Mouse (Mus musculus): Measurements from ENCODE around the gene Mfsd4b1. TPM values are rescaled to one million over a fixed set of nuclear protein-coding genes. Genes with fewer than 3 reads are reported as not detected.
A peak's percentile ranks its signal among the peaks of the same experiment; 100 is the strongest.

The Mfsd4b1 gene
- total RNA-seq, 2 experiments from 2014 or later = not detected

- no peak for ATAC-seq (replicated peaks; ENCODE audit: poor library complexity, severe bottlenecking)
These were observed 50.1 kb downstream of the Mfsd4b1 start for GRCm38 (mm10) chr10:39974982-39975381.

GRCm38 (mm10) chr10:39967512-39967911 is 57.6 kb downstream of the Mfsd4b1 start:
- ATAC-seq (replicated peaks; ENCODE audit: poor library complexity, severe bottlenecking) = no peak

- no peak for ATAC-seq (replicated peaks; ENCODE audit: poor library complexity, severe bottlenecking)
These were observed 63.2 kb downstream of the Mfsd4b1 start for GRCm38 (mm10) chr10:39961906-39962305.

- ATAC-seq (replicated peaks; ENCODE audit: poor library complexity, severe bottlenecking) = no peak
These were observed 64.6 kb downstream of the Mfsd4b1 start for GRCm38 (mm10) chr10:39960441-39960822.

GRCm38 (mm10) chr10:39959761-39960440 is 65.2 kb downstream of the Mfsd4b1 start, which contains the start of gene Mfsd4b3:
Gene Mfsd4b3 (minus strand): TSS chr10:39960153.
- peak; percentile 95 for ATAC-seq (replicated peaks; ENCODE audit: poor library complexity, severe bottlenecking)

GRCm38 (mm10) chr10:39958266-39958665 is 66.8 kb downstream of the Mfsd4b1 start:
- ATAC-seq (replicated peaks; ENCODE audit: poor library complexity, severe bottlenecking) = no peak

- ATAC-seq (replicated peaks; ENCODE audit: poor library complexity, severe bottlenecking) = no peak
These were observed 68.7 kb downstream of the Mfsd4b1 start for GRCm38 (mm10) chr10:39956340-39956878.

- no peak for ATAC-seq (replicated peaks; ENCODE audit: poor library complexity, severe bottlenecking)
These were observed 69.9 kb downstream of the Mfsd4b1 start for GRCm38 (mm10) chr10:39955163-39955562.

Other genes starting within 250 kb of the Mfsd4b1 start
- 10.0 and 13.4 TPM in 2 replicates for gene Mfsd4b4, start 126.0 kb downstream of the Mfsd4b1 start, total RNA-seq (2014; fragmentation: Nextera tagmentation)
- gene Mfsd4b4, start 126.0 kb downstream of the Mfsd4b1 start, total RNA-seq (2017) = 5.6 and 8.2 TPM in 2 replicates
- not detected in 2 replicates for gene Mfsd4b2, start 98.3 kb downstream of the Mfsd4b1 start, total RNA-seq (2014; fragmentation: Nextera tagmentation)
- not detected in 2 replicates for gene Mfsd4b2, start 98.3 kb downstream of the Mfsd4b1 start, total RNA-seq (2017)
- gene Mfsd4b3, start 65.1 kb downstream of the Mfsd4b1 start, total RNA-seq (2014; fragmentation: Nextera tagmentation) = not detected in 2 replicates
- 0.57 TPM in 1 of 2 replicates, not detected in the other for gene Mfsd4b3, start 65.1 kb downstream of the Mfsd4b1 start, total RNA-seq (2017)
- gene Mfsd4b5, start 38.6 kb downstream of the Mfsd4b1 start, total RNA-seq (2014; fragmentation: Nextera tagmentation) = 1.4 TPM in 1 of 2 replicates, not detected in the other
- gene Mfsd4b5, start 38.6 kb downstream of the Mfsd4b1 start, total RNA-seq (2017) = 0.15 and 0.82 TPM in 2 replicates
- gene Slc16a10, start 117.0 kb upstream of the Mfsd4b1 start, total RNA-seq (2014; fragmentation: Nextera tagmentation) = 30.2 and 37.9 TPM in 2 replicates
- gene Slc16a10, start 117.0 kb upstream of the Mfsd4b1 start, total RNA-seq (2017) = 21.4 and 29.6 TPM in 2 replicates
- 56.0 and 71.4 TPM in 2 replicates for gene Rpf2, start 221.8 kb upstream of the Mfsd4b1 start, total RNA-seq (2014; fragmentation: Nextera tagmentation)
- 166 and 248 TPM in 2 replicates for gene Rpf2, start 221.8 kb upstream of the Mfsd4b1 start, total RNA-seq (2017)
- 79.4 and 107 TPM in 2 replicates for gene Gtf3c6, start 232.8 kb upstream of the Mfsd4b1 start, total RNA-seq (2014; fragmentation: Nextera tagmentation)
- 199 and 236 TPM in 2 replicates for gene Gtf3c6, start 232.8 kb upstream of the Mfsd4b1 start, total RNA-seq (2017)